Mouse (Mus musculus): Measurements from ENCODE around the gene Ubl7. TPM values are rescaled to one million over a fixed set of nuclear protein-coding genes. Genes with fewer than 3 reads are reported as not detected.

Ubl7 gene
- polyA plus RNA-seq, 1 experiment from 2014 or later: 169 TPM

GRCm38 (mm10) chr9:57963998-57964395, 53.2 kb downstream of the Ubl7 start:
- Histone ChIP-seq H3K4me2 (replicated peaks) (no peak overlapping the region), H3K4me3 (replicated peaks) (no peak overlapping the region), H3K27ac (no peak overlapping the region), H3K27me3 (no peaks in the 10 kb centered on the region), H3K4me1 (replicated peaks) (no peaks in the 10 kb centered on the region; the same call in 1 of the 2 replicates), H3K9me3 (no peaks in the 10 kb centered on the region), H3K36me3 (peaks cover 26% of the 10 kb centered on the region), H3K9ac (replicated peaks) (no peak overlapping the region)
- WGBS: 71% methylated on average over 5 of the region's 5 CpGs
- ATAC-seq: no peak

GRCm38 (mm10) chr9:57964528-57965250, 53.9 kb downstream of the Ubl7 start:
- WGBS: 76% methylated on average over 6 of the region's 6 CpGs
- no peak overlapping the region for H3K9ac ChIP-seq (replicated peaks)
- H3K9me3 ChIP-seq: no peaks in the 10 kb centered on the region
- H3K4me2 ChIP-seq (replicated peaks): no peak overlapping the region
- no peak overlapping the region for H3K4me3 ChIP-seq (replicated peaks)
- H3K36me3 ChIP-seq: peaks cover 21% of the 10 kb centered on the region
- H3K27ac ChIP-seq: no peak overlapping the region
- H3K4me1 ChIP-seq (replicated peaks): no peaks in the 10 kb centered on the region; the same call in 1 of the 2 replicates
- ATAC-seq: no peak
- H3K27me3 ChIP-seq: no peaks in the 10 kb centered on the region

GRCm38 (mm10) chr9:57965281-57966185, 54.8 kb downstream of the Ubl7 start:
- no peaks in the 10 kb centered on the region for H3K27me3 ChIP-seq
- WGBS: 87% methylated on average over 12 of the region's 12 CpGs

GRCm38 (mm10) chr9:57967237-57967960, 56.6 kb downstream of the Ubl7 start:
- WGBS: 80% methylated on average over 14 of the region's 14 CpGs
- H3K27ac ChIP-seq: no peak overlapping the region
- H3K27me3 ChIP-seq: no peaks in the 10 kb centered on the region
- no peak overlapping the region for H3K9ac ChIP-seq (replicated peaks)
- no peaks in the 10 kb centered on the region for H3K36me3 ChIP-seq
- no peaks in the 10 kb centered on the region for H3K9me3 ChIP-seq
- no peak for ATAC-seq
- no peak overlapping the region for H3K4me3 ChIP-seq (replicated peaks)
- no peak overlapping the region for H3K4me2 ChIP-seq (replicated peaks)
- H3K4me1 ChIP-seq (replicated peaks): no peaks in the 10 kb centered on the region; the same call in 1 of the 2 replicates

More at GRCm38 (mm10) chr9:57965281-57966185, 54.8 kb downstream of the Ubl7 start:
- Histone ChIP-seq H3K9ac (replicated peaks) (no peak overlapping the region), H3K36me3 (peaks cover 14% of the 10 kb centered on the region), H3K4me3 (replicated peaks) (no peak overlapping the region), H3K9me3 (no peaks in the 10 kb centered on the region), H3K4me1 (replicated peaks) (no peaks in the 10 kb centered on the region; the same call in 1 of the 2 replicates), H3K27ac (no peak overlapping the region), H3K4me2 (replicated peaks) (no peak overlapping the region)
- no peak for ATAC-seq

- Histone ChIP-seq H3K4me2 (replicated peaks) (no peak overlapping the region), H3K27me3 (no peaks in the 10 kb centered on the region), H3K27ac (no peak overlapping the region), H3K9me3 (no peaks in the 10 kb centered on the region), H3K4me1 (replicated peaks) (no peaks in the 10 kb centered on the region; the same call in 1 of the 2 replicates), H3K9ac (replicated peaks) (no peak overlapping the region), H3K36me3 (no peaks in the 10 kb centered on the region), H3K4me3 (replicated peaks) (no peak overlapping the region)
- ATAC-seq: no peak
- WGBS: 86% methylated on average over 9 of the region's 9 CpGs
Observed at GRCm38 (mm10) chr9:57968166-57968771, 57.5 kb downstream of the Ubl7 start.

- H3K36me3 ChIP-seq: no peaks in the 10 kb centered on the region
- no peak overlapping the region for H3K9ac ChIP-seq (replicated peaks)
- no peaks in the 10 kb centered on the region for H3K27me3 ChIP-seq
- H3K4me3 ChIP-seq (replicated peaks): no peak overlapping the region
- H3K4me2 ChIP-seq (replicated peaks): no peak overlapping the region
- 89% methylated on average over 8 of the region's 8 CpGs for WGBS
- H3K9me3 ChIP-seq: no peaks in the 10 kb centered on the region
- no peak for ATAC-seq
- H3K27ac ChIP-seq: no peak overlapping the region
- no peaks in the 10 kb centered on the region; the same call in 1 of the 2 replicates for H3K4me1 ChIP-seq (replicated peaks)
Observed at GRCm38 (mm10) chr9:57968783-57969542, 58.2 kb downstream of the Ubl7 start.

GRCm38 (mm10) chr9:57969736-57970495, 59.1 kb downstream of the Ubl7 start:
- H3K27me3 ChIP-seq: no peaks in the 10 kb centered on the region
- H3K36me3 ChIP-seq: no peaks in the 10 kb centered on the region
- no peak; the same call in 1 of the 2 replicates for ATAC-seq
- no peaks in the 10 kb centered on the region for H3K4me1 ChIP-seq (replicated peaks)
- 76% methylated on average over 11 of the region's 11 CpGs for WGBS
- H3K4me3 ChIP-seq (replicated peaks): no peak overlapping the region
- H3K27ac ChIP-seq: no peak overlapping the region
- no peak overlapping the region for H3K4me2 ChIP-seq (replicated peaks)
- no peak overlapping the region for H3K9ac ChIP-seq (replicated peaks)
- no peaks in the 10 kb centered on the region for H3K9me3 ChIP-seq

GRCm38 (mm10) chr9:57971413-57971812, 60.6 kb downstream of the Ubl7 start:
- 92% methylated on average over 5 of the region's 5 CpGs for WGBS
- no peaks in the 10 kb centered on the region for H3K27me3 ChIP-seq
- no peak for ATAC-seq
- no peak overlapping the region for H3K27ac ChIP-seq
- H3K36me3 ChIP-seq: no peaks in the 10 kb centered on the region
- no peak overlapping the region for H3K9ac ChIP-seq (replicated peaks)
- no peaks in the 10 kb centered on the region for H3K4me1 ChIP-seq (replicated peaks)
- H3K9me3 ChIP-seq: no peaks in the 10 kb centered on the region
- H3K4me2 ChIP-seq (replicated peaks): no peak overlapping the region
- no peak overlapping the region for H3K4me3 ChIP-seq (replicated peaks)

GRCm38 (mm10) chr9:57972141-57972591, 61.4 kb downstream of the Ubl7 start:
- 79% methylated on average over 9 of the region's 9 CpGs for WGBS
- Histone ChIP-seq H3K27ac (no peak overlapping the region), H3K4me3 (replicated peaks) (no peak overlapping the region), H3K4me2 (replicated peaks) (no peak overlapping the region), H3K27me3 (no peaks in the 10 kb centered on the region), H3K36me3 (no peaks in the 10 kb centered on the region), H3K9me3 (no peaks in the 10 kb centered on the region), H3K9ac (replicated peaks) (no peak overlapping the region), H3K4me1 (replicated peaks) (no peaks in the 10 kb centered on the region)
- ATAC-seq: no peak

- H3K27me3 ChIP-seq: no peaks in the 10 kb centered on the region
- ATAC-seq: no peak
- WGBS: 72% methylated on average over 9 of the region's 9 CpGs
Observed at GRCm38 (mm10) chr9:57972776-57973439, 62.1 kb downstream of the Ubl7 start.

More at GRCm38 (mm10) chr9:57972776-57973439, 62.1 kb downstream of the Ubl7 start:
- no peak overlapping the region for H3K4me2 ChIP-seq (replicated peaks)
- H3K9ac ChIP-seq (replicated peaks): no peak overlapping the region
- no peak overlapping the region for H3K4me3 ChIP-seq (replicated peaks)
- no peaks in the 10 kb centered on the region for H3K36me3 ChIP-seq
- H3K4me1 ChIP-seq (replicated peaks): no peaks in the 10 kb centered on the region
- H3K27ac ChIP-seq: no peak overlapping the region
- no peaks in the 10 kb centered on the region for H3K9me3 ChIP-seq

All from midbrain, embryonic 13.5 days (tissue).